Mouse (Mus musculus) left cerebral cortex, postnatal 36 days (tissue): ENCODE results near the gene Klf16. TPM values are rescaled to one million over a fixed set of nuclear protein-coding genes. Genes with fewer than 3 reads are reported as not detected.

Source experiments
- microRNA-seq: library from miRNA; unstranded; fragments of <30 nt; microRNA quantifications from one replicate; pipeline ENCODE4 v1.2.0, GENCODE M21; 2022
- total RNA-seq, 2 experiments: library from RNA; stranded (reverse); gene quantifications; 2 replicates each; pipeline ENCODE4 v1.2.3; 2021

Klf16 gene
- total RNA-seq, 2 experiments from 2014 or later = 51.6 to 54.2 TPM

Small RNA genes lying within 50 kb of the gene (microRNA-seq; reads per million reads assigned to microRNA genes)
- gene Mir6912 = 5.3 reads per million, percentile 18 among the genes with 10 or more reads in this experiment

Other genes with a start within 250 kb of the Klf16 start
- gene Pcsk4, start 247.8 kb downstream of the Klf16 start, total RNA-seq = 1 to 10 TPM; 4.9 to 6.2 TPM
- gene Reep6, start 247.4 kb downstream of the Klf16 start, total RNA-seq = 10 to 100 TPM; 10.6 to 11.5 TPM
- 10 to 100 TPM in 1 of 2 experiments, 1 to 10 TPM in 1; 7.5 to 10.0 TPM for gene Adamtsl5, start 228.9 kb downstream of the Klf16 start, total RNA-seq
- 10 to 100 TPM; 16.9 to 33.1 TPM for gene Plk5, start 220.9 kb downstream of the Klf16 start, total RNA-seq
- 10 to 100 TPM; 18.1 to 23.4 TPM for gene Mex3d, start 189.7 kb downstream of the Klf16 start, total RNA-seq
- gene Mbd3, start 177.8 kb downstream of the Klf16 start, total RNA-seq = 100 to 1,000 TPM; 147 to 150 TPM
- 100 to 1,000 TPM; 411 to 444 TPM for gene Uqcr11, start 170.5 kb downstream of the Klf16 start, total RNA-seq
- gene Tcf3, start 143.7 kb downstream of the Klf16 start, total RNA-seq = 10 to 100 TPM; 26.0 to 28.3 TPM
- not detected for gene Onecut3, start 82.5 kb downstream of the Klf16 start, total RNA-seq
- gene Atp8b3, start 38.2 kb downstream of the Klf16 start, total RNA-seq = under 1 TPM; 0.20 to 0.27 TPM
- 10 to 100 TPM; 43.5 to 56.8 TPM for gene Rexo1, start 15.8 kb downstream of the Klf16 start, total RNA-seq
- 100 to 1,000 TPM; 181 to 238 TPM for gene Abhd17a, start 13.0 kb upstream of the Klf16 start, total RNA-seq
- 10 to 100 TPM; 40.1 to 45.1 TPM for gene Scamp4, start 25.6 kb upstream of the Klf16 start, total RNA-seq
- 1 to 10 TPM; 1.7 to 4.0 TPM for gene Adat3, start 25.6 kb upstream of the Klf16 start, total RNA-seq
- 1 to 10 TPM; 2.6 to 3.6 TPM for gene Gm49322, start 28.7 kb upstream of the Klf16 start, total RNA-seq
- 100 to 1,000 TPM; 208 to 256 TPM for gene Csnk1g2, start 45.5 kb upstream of the Klf16 start, total RNA-seq
- gene Btbd2, start 79.8 kb upstream of the Klf16 start, total RNA-seq = 100 to 1,000 TPM in 1 of 2 experiments, 10 to 100 TPM in 1; 93.4 to 100 TPM
- gene Mknk2, start 100.8 kb upstream of the Klf16 start, total RNA-seq = 10 to 100 TPM; 39.9 to 42.0 TPM
- 10 to 100 TPM; 14.0 TPM for gene Mob3a, start 124.7 kb upstream of the Klf16 start, total RNA-seq
- 10 to 100 TPM; 36.7 to 47.3 TPM for gene Izumo4, start 124.9 kb upstream of the Klf16 start, total RNA-seq
- 100 to 1,000 TPM; 133 to 160 TPM for gene Ap3d1, start 164.9 kb upstream of the Klf16 start, total RNA-seq
- gene Dot1l, start 177.9 kb upstream of the Klf16 start, total RNA-seq = 10 to 100 TPM; 37.2 to 65.0 TPM
- 10 to 100 TPM; 44.3 to 53.0 TPM for gene Sf3a2, start 220.9 kb upstream of the Klf16 start, total RNA-seq
- gene Plekhj1, start 221.3 kb upstream of the Klf16 start, total RNA-seq = 10 to 100 TPM; 53.5 to 63.2 TPM
- gene Amh, start 227.9 kb upstream of the Klf16 start, total RNA-seq = 1 to 10 TPM; 1.2 to 2.0 TPM
- 1 to 10 TPM; 5.5 to 5.6 TPM for gene Jsrp1, start 236.2 kb upstream of the Klf16 start, total RNA-seq
- 100 to 1,000 TPM; 507 to 583 TPM for gene Oaz1, start 249.3 kb upstream of the Klf16 start, total RNA-seq